Mouse (Mus musculus) adrenal gland, postnatal 25 days (tissue): ENCODE measurements around the gene Zfp526. TPM values are rescaled to one million over a fixed set of nuclear protein-coding genes. Genes with fewer than 3 reads are reported as not detected.
A peak's percentile ranks its signal among the peaks of the same experiment; 100 is the strongest.

Source experiments
- DNase-seq: peaks from one replicate; pipeline ENCODE4 v3.0.0; 2021; ENCODE audit warnings: mixed read lengths
- total RNA-seq: library from RNA; stranded (reverse); gene quantifications from 2 replicates; pipeline ENCODE4 v1.2.3, GENCODE M21; 2021

The Zfp526 gene
- total RNA-seq, 1 experiment from 2014 or later, result 16.0 TPM

- DNase-seq, result no peak
Measured at GRCm38 (mm10) chr7:25209161-25209622, 12.0 kb upstream of the Zfp526 start.

GRCm38 (mm10) chr7:25210482-25210881 lies 10.7 kb upstream of the Zfp526 start:
- DNase-seq, result no peak

GRCm38 (mm10) chr7:25213099-25213498 lies 8.1 kb upstream of the Zfp526 start:
- DNase-seq, result no peak

GRCm38 (mm10) chr7:25214172-25214571 lies 7.1 kb upstream of the Zfp526 start:
- DNase-seq, result no peak

GRCm38 (mm10) chr7:25217653-25218395 lies 3.4 kb upstream of the Zfp526 start:
- no peak for DNase-seq

- peak; percentile 27 for DNase-seq
Measured at GRCm38 (mm10) chr7:25218705-25219415, 2.4 kb upstream of the Zfp526 start.

GRCm38 (mm10) chr7:25219416-25219750 lies 1.8 kb upstream of the Zfp526 start:
- DNase-seq, result no peak

- peak; percentile 95 for DNase-seq
Measured at GRCm38 (mm10) chr7:25219756-25220456, 1.3 kb upstream of the Zfp526 start.

GRCm38 (mm10) chr7:25220457-25221101 lies 646 bp upstream of the Zfp526 start, which contains the start of gene Dedd2:
Dedd2 (minus strand) TSS chr7:25220615.
- peak; percentile 37 for DNase-seq

GRCm38 (mm10) chr7:25222275-25222967 lies 1.2 kb downstream of the Zfp526 start:
- no peak for DNase-seq

GRCm38 (mm10) chr7:25227523-25228300 lies 6.5 kb downstream of the Zfp526 start:
- no peak for DNase-seq

GRCm38 (mm10) chr7:25230690-25231285 lies 9.6 kb downstream of the Zfp526 start:
- no peak for DNase-seq

GRCm38 (mm10) chr7:25232101-25232648 lies 10.9 kb downstream of the Zfp526 start:
- DNase-seq, result no peak

- no peak for DNase-seq
Measured at GRCm38 (mm10) chr7:25233061-25233460, 11.8 kb downstream of the Zfp526 start.

- no peak for DNase-seq
Measured at GRCm38 (mm10) chr7:25235526-25235925, 14.3 kb downstream of the Zfp526 start.

GRCm38 (mm10) chr7:25237249-25238014 lies 16.2 kb downstream of the Zfp526 start, which contains the start of gene Gsk3a:
Gsk3a (minus strand) TSS chr7:25237851.
- peak; percentile 95 for DNase-seq

GRCm38 (mm10) chr7:25238015-25238706 lies 16.9 kb downstream of the Zfp526 start:
- peak; percentile 83 for DNase-seq

GRCm38 (mm10) chr7:25238829-25239623 lies 17.8 kb downstream of the Zfp526 start:
- DNase-seq, result peak; percentile 75
